Mouse (Mus musculus): ENCODE results near the gene Kcnq2. TPM values are rescaled to one million over a fixed set of nuclear protein-coding genes. Genes with fewer than 3 reads are reported as not detected.

Kcnq2 gene
- polyA plus RNA-seq, 1 experiment from 2014 or later, result 28.1 TPM

DNA sequence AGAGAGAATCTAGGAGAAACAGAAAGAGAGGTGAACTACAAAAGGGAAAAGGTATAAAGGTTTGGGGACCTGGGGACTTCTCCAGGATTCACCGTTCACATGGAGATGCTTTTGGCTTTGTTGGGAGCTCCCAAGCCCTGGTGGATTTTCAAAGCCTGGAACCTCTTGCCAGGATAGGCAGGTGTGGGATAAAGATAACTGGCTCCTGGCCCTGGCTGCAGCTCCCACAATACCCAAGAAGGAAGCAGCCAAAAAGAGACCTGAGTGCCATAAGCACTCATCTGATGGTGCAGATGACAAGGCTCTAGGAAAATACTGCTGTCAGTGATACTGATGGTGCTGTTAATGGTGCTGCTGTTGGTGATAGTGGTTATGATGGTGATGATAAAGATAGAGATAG, 82.9 kb downstream of the Kcnq2 start:
- Histone ChIP-seq H3K9me3 (replicated peaks) (no peaks in the 10 kb centered on the region), H3K27me3 (no peaks in the 10 kb centered on the region), H3K36me3 (ENCODE audit: poor library complexity, severe bottlenecking) (no peaks in the 10 kb centered on the region), H3K4me3 (no peak overlapping the region), H3K27ac (no peak overlapping the region), H3K9ac (no peak overlapping the region), H3K4me2 (no peak overlapping the region), H3K4me1 (peaks cover 9% of the 10 kb centered on the region; the same call in 1 of the 2 replicates)
- 90% methylated on average over 1 of the region's 1 CpGs for WGBS
- ATAC-seq, result no peak

DNA sequence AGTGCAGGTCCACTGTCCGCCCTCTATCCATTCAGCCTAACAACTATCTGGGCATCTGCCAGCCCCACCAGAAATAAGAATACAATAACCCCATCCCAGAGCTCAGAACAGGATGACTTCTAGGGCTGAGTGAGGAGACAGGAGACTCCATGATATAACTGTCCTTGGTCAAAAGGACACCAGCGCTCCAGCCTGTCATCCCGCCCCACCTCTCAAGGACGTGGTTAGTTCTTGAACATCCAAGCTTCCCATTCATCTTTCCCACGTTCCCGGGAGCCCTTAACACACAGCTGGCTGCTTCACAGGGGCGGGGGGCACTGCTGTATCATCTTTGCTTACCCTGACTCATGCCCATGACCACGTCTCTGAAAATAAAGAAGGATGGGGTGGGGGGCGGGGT, 86.1 kb downstream of the Kcnq2 start:
- 85% methylated on average over 9 of the region's 9 CpGs for WGBS
- Histone ChIP-seq H3K27me3 (no peaks in the 10 kb centered on the region), H3K9me3 (replicated peaks) (no peaks in the 10 kb centered on the region), H3K27ac (no peak overlapping the region), H3K36me3 (ENCODE audit: poor library complexity, severe bottlenecking) (no peaks in the 10 kb centered on the region), H3K4me1 (peaks cover 14% of the 10 kb centered on the region), H3K4me3 (no peak overlapping the region), H3K4me2 (no peak overlapping the region), H3K9ac (no peak overlapping the region)
- ATAC-seq, result no peak

DNA sequence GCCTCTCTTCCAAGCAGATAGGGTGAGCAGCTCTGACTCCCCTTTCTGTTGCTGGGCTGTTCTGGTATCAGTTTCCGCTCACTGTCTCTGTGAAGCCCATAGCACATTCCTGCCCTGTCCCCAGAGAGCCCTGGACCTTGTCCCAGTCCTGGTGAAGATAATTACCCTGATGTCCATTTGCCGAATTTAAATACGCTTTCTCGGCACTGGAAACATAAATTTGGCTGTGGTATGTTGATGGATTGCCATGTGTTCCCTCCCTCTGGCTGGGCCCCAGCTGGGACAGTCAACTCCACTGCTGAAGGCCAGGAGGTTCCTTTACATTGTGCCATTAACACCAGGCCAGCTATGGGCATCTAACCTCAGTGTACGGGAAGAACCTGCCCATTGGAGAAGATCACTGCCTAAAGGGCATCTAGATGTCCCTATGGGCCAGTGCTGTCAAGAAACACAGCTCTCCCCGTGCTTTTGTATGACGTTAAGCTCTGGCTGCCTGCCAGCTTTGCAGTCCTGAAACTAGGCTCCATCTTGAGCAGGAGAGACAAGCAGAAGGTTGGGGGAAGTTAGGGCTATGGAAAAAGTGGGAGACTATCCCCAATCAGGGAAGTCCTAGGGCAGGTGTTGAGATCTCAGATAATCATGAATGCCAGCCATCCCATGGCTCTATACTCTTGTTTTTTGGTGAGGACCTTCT, 86.7 kb downstream of the Kcnq2 start:
- no peaks in the 10 kb centered on the region for H3K36me3 ChIP-seq (ENCODE audit: poor library complexity, severe bottlenecking)
- H3K4me3 ChIP-seq, result no peak overlapping the region
- 74% methylated on average over 7 of the region's 7 CpGs for WGBS
- no peak overlapping the region for H3K4me2 ChIP-seq
- no peaks in the 10 kb centered on the region for H3K9me3 ChIP-seq (replicated peaks)
- no peak overlapping the region; the same call in 1 of the 2 replicates for H3K27ac ChIP-seq
- no peak for ATAC-seq
- H3K9ac ChIP-seq, result no peak overlapping the region
- peaks cover 18% of the 10 kb centered on the region for H3K4me1 ChIP-seq
- H3K27me3 ChIP-seq, result no peaks in the 10 kb centered on the region

DNA sequence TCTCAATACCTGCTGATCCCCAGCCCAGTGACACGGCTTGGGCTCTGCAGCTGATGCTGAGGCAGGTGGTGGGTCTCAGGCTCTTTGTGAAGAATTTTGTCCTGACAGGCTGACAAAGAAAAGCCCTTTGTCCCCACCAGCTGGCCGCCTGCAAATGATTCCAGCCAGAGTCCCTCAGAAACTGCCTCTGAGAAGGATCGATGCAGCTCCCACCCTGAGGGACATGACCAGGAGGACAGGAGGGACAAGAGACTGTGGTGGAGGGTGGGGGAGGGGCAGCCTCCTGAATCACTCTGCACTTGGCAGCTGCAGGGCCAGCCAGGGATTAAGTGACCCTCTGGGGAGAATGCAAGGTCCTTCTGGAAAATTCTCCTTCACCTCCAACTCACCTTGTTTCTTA, 91.1 kb downstream of the Kcnq2 start:
- ATAC-seq, result no peak; the same call in 1 of the 2 replicates
- peaks cover 21% of the 10 kb centered on the region for H3K27me3 ChIP-seq
- peaks cover 45% of the 10 kb centered on the region for H3K4me1 ChIP-seq
- peak overlapping the region; percentile 49 for H3K27ac ChIP-seq
- H3K9ac ChIP-seq, result peak overlapping the region; percentile 5; the same call in 1 of the 2 replicates
- H3K4me3 ChIP-seq, result no peak overlapping the region
- H3K9me3 ChIP-seq (replicated peaks), result no peaks in the 10 kb centered on the region
- no peaks in the 10 kb centered on the region for H3K36me3 ChIP-seq (ENCODE audit: poor library complexity, severe bottlenecking)
- H3K4me2 ChIP-seq, result no peak overlapping the region
- 3% methylated on average over 3 of the region's 3 CpGs for WGBS

DNA sequence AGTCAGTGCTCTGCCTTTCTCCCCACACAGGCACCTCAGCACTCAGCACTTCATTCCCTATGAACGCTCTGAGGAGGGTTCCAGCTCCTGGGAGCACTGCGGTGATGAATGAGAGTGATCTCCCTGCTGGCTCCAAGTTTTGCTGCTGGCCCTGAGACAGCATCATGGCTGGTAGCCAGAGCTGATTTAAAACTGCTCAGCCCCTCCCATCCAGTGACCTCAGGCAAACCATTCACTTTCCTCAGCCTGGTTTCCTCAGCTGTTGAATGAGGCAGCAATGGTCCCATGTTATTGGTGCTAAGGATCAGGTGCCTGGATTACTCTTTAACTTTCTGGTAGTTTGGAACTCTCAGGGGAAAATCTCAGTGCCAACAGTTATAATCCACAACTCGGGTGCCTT, 91.7 kb downstream of the Kcnq2 start, which contains the start of gene Chrna4:
Gene Chrna4, minus strand, starts transcription at position 110 of the 400 bp plus-strand sequence.
- H3K4me1 ChIP-seq, result peaks cover 47% of the 10 kb centered on the region
- H3K9me3 ChIP-seq (replicated peaks), result no peaks in the 10 kb centered on the region
- H3K27me3 ChIP-seq, result peaks cover 26% of the 10 kb centered on the region
- no peaks in the 10 kb centered on the region for H3K36me3 ChIP-seq (ENCODE audit: poor library complexity, severe bottlenecking)
- peak within 1 kb of the TSS; percentile 26; the same call in 1 of the 2 replicates for H3K9ac ChIP-seq
- no peak within 1 kb of the TSS for H3K4me2 ChIP-seq
- WGBS, result 40% methylated on average over 3 of the region's 3 CpGs
- peak within 1 kb of the TSS; percentile 49 for H3K27ac ChIP-seq
- no peak for ATAC-seq
- no peak within 1 kb of the TSS for H3K4me3 ChIP-seq

DNA sequence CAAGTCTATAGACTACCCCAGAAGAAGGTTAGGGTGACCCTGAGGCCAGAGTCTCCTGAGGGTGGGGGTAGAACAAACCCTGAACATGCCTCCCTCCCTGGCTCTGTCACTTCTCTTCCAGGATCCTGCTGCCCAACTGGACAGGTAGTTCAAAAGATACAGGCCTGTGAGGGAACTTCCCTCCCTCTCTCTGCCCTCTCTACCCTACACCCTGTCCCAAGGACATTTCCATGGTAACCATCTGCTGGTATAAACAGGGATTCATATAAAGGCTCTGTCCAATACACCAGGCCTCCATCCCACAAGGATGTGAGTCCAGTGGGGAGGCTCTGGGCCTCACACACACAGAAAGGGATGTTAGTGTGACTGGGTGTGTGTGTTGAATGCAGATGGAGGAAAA, 92.7 kb downstream of the Kcnq2 start:
- H3K4me3 ChIP-seq, result no peak overlapping the region
- ATAC-seq, result no peak
- H3K27me3 ChIP-seq, result peaks cover 37% of the 10 kb centered on the region
- no peaks in the 10 kb centered on the region for H3K9me3 ChIP-seq (replicated peaks)
- H3K36me3 ChIP-seq (ENCODE audit: poor library complexity, severe bottlenecking), result no peaks in the 10 kb centered on the region
- peak overlapping the region; percentile 26; the same call in 1 of the 2 replicates for H3K9ac ChIP-seq
- H3K4me1 ChIP-seq, result peaks cover 49% of the 10 kb centered on the region
- H3K4me2 ChIP-seq, result no peak overlapping the region
- H3K27ac ChIP-seq, result peak overlapping the region; percentile 49; the same call in 1 of the 2 replicates

DNA sequence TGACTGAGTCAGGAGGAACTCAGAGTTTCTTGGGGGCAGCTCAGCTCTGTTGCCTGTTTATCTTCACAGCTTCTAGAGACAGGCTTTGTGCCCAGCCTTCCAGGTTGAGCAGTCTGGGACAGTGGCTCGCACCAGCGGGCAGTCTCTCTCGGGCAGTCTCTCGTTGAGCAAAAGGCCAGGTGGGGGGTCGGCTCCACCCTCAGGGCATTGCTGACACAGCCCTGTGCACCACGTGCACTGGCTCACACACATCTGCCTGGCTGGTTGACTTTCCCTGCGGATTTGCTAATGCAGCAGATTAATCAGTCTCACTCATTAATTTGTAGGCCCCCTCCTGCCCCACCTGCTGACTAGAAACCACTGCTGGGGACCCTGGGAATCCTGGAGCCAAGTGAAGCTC, 93.2 kb downstream of the Kcnq2 start:
- no peak for ATAC-seq

DNA sequence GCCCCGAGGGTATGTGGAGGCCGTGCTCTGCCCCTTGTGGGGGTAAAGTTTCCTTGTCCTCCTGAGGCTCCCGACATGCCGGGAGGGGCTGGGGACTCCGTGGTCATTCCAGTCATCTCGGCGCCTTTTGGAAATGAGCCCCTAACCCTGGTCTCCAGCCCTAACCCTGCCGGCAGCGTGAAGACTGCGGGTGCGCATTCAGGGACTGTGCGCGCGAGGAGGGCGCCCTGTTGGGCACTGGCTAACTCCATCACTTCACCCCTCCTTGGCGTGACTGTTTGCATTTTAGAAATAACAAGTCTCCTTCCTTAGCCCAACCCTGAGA, 95.8 kb downstream of the Kcnq2 start:
- Histone ChIP-seq H3K9me3 (replicated peaks) (no peaks in the 10 kb centered on the region), H3K27me3 (peaks cover 41% of the 10 kb centered on the region), H3K4me2 (peak overlapping the region; percentile 82), H3K4me1 (peaks cover 44% of the 10 kb centered on the region), H3K27ac (no peak overlapping the region), H3K4me3 (peak overlapping the region; percentile 63), H3K9ac (peak overlapping the region; percentile 73), H3K36me3 (ENCODE audit: poor library complexity, severe bottlenecking) (no peaks in the 10 kb centered on the region)
- peak; percentile 14; the same call in 1 of the 2 replicates for ATAC-seq
- 0% methylated on average over 15 of the region's 16 CpGs for WGBS

More for the DNA sequence above, 93.2 kb downstream of the Kcnq2 start:
- no peaks in the 10 kb centered on the region for H3K36me3 ChIP-seq (ENCODE audit: poor library complexity, severe bottlenecking)
- WGBS, result under 1% methylated on average over 7 of the region's 7 CpGs
- H3K4me1 ChIP-seq, result peaks cover 49% of the 10 kb centered on the region
- H3K4me3 ChIP-seq, result no peak overlapping the region
- H3K27ac ChIP-seq, result peak overlapping the region; percentile 49; the same call in 1 of the 2 replicates
- peak overlapping the region; percentile 26; the same call in 1 of the 2 replicates for H3K9ac ChIP-seq
- H3K27me3 ChIP-seq, result peaks cover 41% of the 10 kb centered on the region
- H3K4me2 ChIP-seq, result no peak overlapping the region
- H3K9me3 ChIP-seq (replicated peaks), result no peaks in the 10 kb centered on the region

DNA sequence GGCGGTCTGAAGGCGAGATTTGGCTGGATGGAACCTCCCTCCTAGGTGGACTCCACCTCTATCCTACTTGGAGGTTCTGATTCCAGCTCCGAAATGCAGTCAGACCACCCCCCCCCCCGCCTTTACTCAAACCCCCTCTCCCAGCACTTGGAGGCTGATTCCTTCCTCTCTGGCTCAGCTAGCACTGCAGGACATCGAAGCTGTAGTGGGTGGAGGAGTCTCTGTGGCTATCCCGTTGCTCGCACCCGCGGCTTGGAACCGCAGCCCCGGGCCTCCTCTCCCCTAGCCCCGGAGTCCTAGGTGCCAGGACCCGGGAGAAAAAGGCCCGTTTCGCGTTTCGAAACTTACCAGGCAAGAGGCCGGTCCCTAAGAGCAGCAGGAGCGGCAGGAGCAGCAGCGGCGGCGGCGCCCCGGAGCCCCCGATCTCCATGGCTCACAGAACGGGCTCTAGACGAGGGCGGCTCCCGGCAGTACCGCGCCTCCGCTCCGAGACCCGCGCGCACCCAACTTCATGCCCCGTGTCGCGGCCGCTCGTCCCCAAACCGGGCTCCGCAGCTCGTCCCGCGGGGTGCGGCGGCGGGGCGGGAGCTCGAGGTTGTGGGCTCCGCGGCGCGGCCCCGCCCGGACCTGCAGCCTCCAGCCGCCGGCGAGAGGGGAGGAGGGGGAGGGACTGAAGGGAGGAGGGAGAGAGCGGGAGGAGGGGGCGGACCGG, 96.3 kb downstream of the Kcnq2 start:
- no peaks in the 10 kb centered on the region; the same call in 1 of the 2 replicates for H3K36me3 ChIP-seq (ENCODE audit: poor library complexity, severe bottlenecking)
- peak overlapping the region; percentile 73 for H3K9ac ChIP-seq
- H3K4me3 ChIP-seq, result peak overlapping the region; percentile 63
- ATAC-seq, result peak; percentile 48
- under 1% methylated on average over 48 of the region's 63 CpGs for WGBS
- no peaks in the 10 kb centered on the region for H3K9me3 ChIP-seq (replicated peaks)
- H3K27ac ChIP-seq, result no peak overlapping the region
- H3K4me2 ChIP-seq, result peak overlapping the region; percentile 82
- peaks cover 41% of the 10 kb centered on the region for H3K27me3 ChIP-seq
- peaks cover 39% of the 10 kb centered on the region for H3K4me1 ChIP-seq

DNA sequence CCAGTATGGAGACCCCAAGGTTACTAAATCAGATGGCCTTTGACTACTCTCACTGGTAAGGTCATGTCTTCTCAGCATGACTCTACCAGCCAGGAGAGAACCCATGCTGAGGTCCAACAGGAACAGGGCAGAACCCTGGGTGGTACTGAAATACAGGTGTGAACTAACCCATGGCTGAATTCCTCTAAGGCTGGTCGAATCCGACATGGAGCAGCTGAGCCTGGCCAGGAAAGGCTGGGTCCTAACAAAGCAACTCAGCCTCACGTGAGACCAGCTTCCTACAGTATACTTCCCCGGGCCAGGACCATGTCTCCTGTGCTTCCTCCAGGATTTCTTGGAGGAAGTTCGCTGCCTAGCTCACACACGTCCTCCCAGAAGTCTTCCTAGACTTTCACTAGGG, 98.5 kb downstream of the Kcnq2 start:
- peaks cover 4% of the 10 kb centered on the region; the same call in 1 of the 2 replicates for H3K36me3 ChIP-seq (ENCODE audit: poor library complexity, severe bottlenecking)
- H3K27ac ChIP-seq, result no peak overlapping the region
- no peaks in the 10 kb centered on the region for H3K9me3 ChIP-seq (replicated peaks)
- WGBS, result 83% methylated on average over 6 of the region's 6 CpGs
- ATAC-seq, result no peak
- peaks cover 41% of the 10 kb centered on the region for H3K27me3 ChIP-seq
- H3K4me1 ChIP-seq, result peaks cover 18% of the 10 kb centered on the region
- H3K4me3 ChIP-seq, result no peak overlapping the region
- no peak overlapping the region for H3K4me2 ChIP-seq
- no peak overlapping the region for H3K9ac ChIP-seq

DNA sequence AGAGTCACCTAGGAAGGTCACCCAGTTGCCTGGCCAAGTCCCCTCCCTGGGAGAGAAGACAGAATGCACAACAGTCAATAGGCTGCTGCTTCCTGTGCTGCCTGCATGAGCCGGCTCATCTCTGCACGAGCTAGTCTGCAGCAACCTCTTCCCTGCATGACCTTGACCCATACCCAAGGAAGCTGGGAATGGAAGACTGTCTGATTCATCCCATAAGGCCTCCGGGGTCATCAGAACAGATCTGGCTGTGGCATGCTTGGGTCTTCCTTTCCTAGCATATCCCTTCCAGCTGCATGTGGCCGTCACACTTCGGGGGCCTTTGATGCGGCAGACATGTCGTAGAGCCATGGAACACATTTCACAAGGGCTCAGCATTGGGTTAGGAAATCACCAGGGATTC, 99.9 kb downstream of the Kcnq2 start:
- Histone ChIP-seq H3K9me3 (replicated peaks) (no peaks in the 10 kb centered on the region), H3K4me3 (no peak overlapping the region), H3K4me1 (peaks cover 18% of the 10 kb centered on the region), H3K27me3 (peaks cover 30% of the 10 kb centered on the region), H3K27ac (no peak overlapping the region), H3K4me2 (no peak overlapping the region), H3K9ac (no peak overlapping the region), H3K36me3 (ENCODE audit: poor library complexity, severe bottlenecking) (peaks cover 4% of the 10 kb centered on the region; the same call in 1 of the 2 replicates)
- WGBS, result 92% methylated on average over 7 of the region's 7 CpGs
- ATAC-seq, result no peak

DNA sequence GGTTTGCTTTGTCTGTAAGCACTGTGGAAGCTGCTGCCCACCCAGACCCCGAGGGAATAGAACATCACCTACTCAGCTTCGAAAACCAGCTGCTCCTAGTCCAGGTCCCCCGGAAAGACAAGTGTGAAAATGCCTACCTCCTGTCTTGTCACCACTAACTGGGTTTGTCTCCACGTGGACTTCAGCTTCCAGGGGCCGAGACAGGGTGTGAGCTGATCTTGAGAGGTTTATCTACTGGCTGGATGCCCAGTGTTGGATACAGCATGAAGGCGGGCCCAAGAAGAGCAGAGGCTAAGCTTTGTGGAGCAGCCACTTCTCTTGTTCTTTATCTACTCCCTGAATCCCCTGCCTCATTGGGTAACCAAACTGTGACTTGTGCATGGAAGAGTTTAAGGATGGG, 101.8 kb downstream of the Kcnq2 start:
- no peak for ATAC-seq

More for the DNA sequence above, 101.8 kb downstream of the Kcnq2 start:
- Histone ChIP-seq H3K27me3 (peaks cover 13% of the 10 kb centered on the region), H3K27ac (no peak overlapping the region), H3K4me3 (no peak overlapping the region), H3K9me3 (replicated peaks) (no peaks in the 10 kb centered on the region), H3K9ac (no peak overlapping the region), H3K36me3 (ENCODE audit: poor library complexity, severe bottlenecking) (peaks cover 8% of the 10 kb centered on the region; the same call in 1 of the 2 replicates), H3K4me2 (no peak overlapping the region), H3K4me1 (peaks cover 5% of the 10 kb centered on the region)
- 75% methylated on average over 6 of the region's 6 CpGs for WGBS

All from forebrain, embryonic 13.5 days (tissue).